Mouse (Mus musculus) CD4-positive helper T cell, adult 2 months (primary cell): ENCODE measurements around the gene Utp11.

Experiments used
- DNase-seq: peaks from one replicate; pipeline ENCODE4 v3.0.0-alpha.2; 2012; ENCODE audit warnings: low read depth, missing footprints, low spot score

Gene Utp11

GRCm38 (mm10) chr4:124704797-124705474 lies 11.5 kb upstream of the Utp11 start:
- DNase-seq = peak; percentile 25

GRCm38 (mm10) chr4:124703881-124704796 lies 10.7 kb upstream of the Utp11 start:
- DNase-seq = peak; percentile 79

- DNase-seq = peak; percentile 60
These were observed 10.0 kb upstream of the Utp11 start for GRCm38 (mm10) chr4:124703406-124703805.

GRCm38 (mm10) chr4:124701916-124702315 lies 8.5 kb upstream of the Utp11 start:
- no peak for DNase-seq

GRCm38 (mm10) chr4:124701052-124701845 lies 7.8 kb upstream of the Utp11 start:
- peak; percentile 47 for DNase-seq

GRCm38 (mm10) chr4:124700248-124700971 lies 7.0 kb upstream of the Utp11 start, which contains the start of gene Fhl3:
Gene Fhl3, plus strand, starts transcription at chr4:124700701.
- peak; percentile 77 for DNase-seq

GRCm38 (mm10) chr4:124699791-124700190 lies 6.4 kb upstream of the Utp11 start:
- DNase-seq = no peak

- peak; percentile 40 for DNase-seq
These were observed 2.6 kb upstream of the Utp11 start for GRCm38 (mm10) chr4:124695786-124696516.

- DNase-seq = no peak
These were observed 1.2 kb upstream of the Utp11 start for GRCm38 (mm10) chr4:124694572-124694971.

- DNase-seq = no peak
These were observed 961 bp downstream of the Utp11 start for GRCm38 (mm10) chr4:124692416-124692861.

- no peak for DNase-seq
These were observed 1.9 kb downstream of the Utp11 start for GRCm38 (mm10) chr4:124691455-124691854.

GRCm38 (mm10) chr4:124685897-124686402 lies 7.5 kb downstream of the Utp11 start:
- no peak for DNase-seq

GRCm38 (mm10) chr4:124685453-124685852 lies 7.9 kb downstream of the Utp11 start:
- no peak for DNase-seq

GRCm38 (mm10) chr4:124685004-124685403 lies 8.4 kb downstream of the Utp11 start:
- DNase-seq = no peak

- DNase-seq = no peak
These were observed 9.9 kb downstream of the Utp11 start for GRCm38 (mm10) chr4:124683474-124683873.

GRCm38 (mm10) chr4:124682270-124682669 lies 11.1 kb downstream of the Utp11 start:
- DNase-seq = peak; percentile 54

GRCm38 (mm10) chr4:124675958-124676357 lies 17.4 kb downstream of the Utp11 start:
- no peak for DNase-seq

- peak; percentile 72 for DNase-seq
These were observed 18.4 kb downstream of the Utp11 start for GRCm38 (mm10) chr4:124675037-124675436.

GRCm38 (mm10) chr4:124674334-124675032 lies 18.9 kb downstream of the Utp11 start:
- DNase-seq = no peak
